Mouse (Mus musculus): Measurements from ENCODE around the gene Il10ra. TPM values are rescaled to one million over a fixed set of nuclear protein-coding genes. Genes with fewer than 3 reads are reported as not detected.

Il10ra gene
- polyA plus RNA-seq (2015; fragmentation: Nextera tagmentation; extraction: Ambion mirVana): 0.69 and 0.92 TPM in 2 replicates

DNA sequence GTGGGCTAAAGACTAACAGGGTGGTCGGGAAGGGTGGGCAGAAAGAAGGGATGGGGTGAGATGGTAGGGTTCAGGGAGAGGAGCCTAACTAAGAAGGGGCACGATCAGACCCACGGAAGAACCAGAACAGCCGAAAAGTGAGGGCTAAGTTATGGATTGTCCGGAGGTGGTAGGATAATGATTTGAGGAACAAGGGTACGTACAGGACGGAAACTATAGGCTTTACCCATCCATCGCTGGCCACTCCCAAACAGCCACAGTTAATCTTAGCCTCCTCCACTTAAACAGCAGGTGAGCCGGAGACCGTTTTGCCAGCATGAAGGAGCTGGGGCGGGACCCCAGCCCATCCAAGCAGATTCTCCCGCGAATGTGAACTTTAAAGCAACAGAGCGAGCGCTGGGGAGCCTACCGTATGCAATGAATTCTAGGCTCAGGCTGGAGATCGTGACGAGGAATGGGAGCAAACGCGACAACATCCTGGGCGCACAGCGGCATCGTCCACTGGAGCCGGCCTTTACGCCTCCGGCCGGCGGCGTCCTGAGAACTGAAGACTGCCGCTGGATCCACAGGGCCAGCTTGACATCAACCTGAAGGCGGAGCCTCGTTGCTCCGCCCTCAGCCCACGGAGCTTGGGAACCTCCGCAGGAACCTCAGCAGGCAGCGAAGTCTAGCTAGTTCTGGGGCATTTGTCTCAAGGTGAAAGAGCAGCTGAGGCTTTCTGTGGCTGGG is at the start of gene Il10ra:
TSS of gene Il10ra (minus strand) at position 553 of the 729 bp plus-strand sequence.
- Histone ChIP-seq H3K9me3 (no peaks in the 10 kb centered on the region), H3K36me3 (no peaks in the 10 kb centered on the region), H3K9ac (peak within 1 kb of the TSS; percentile 63), H3K27me3 (peaks cover 42% of the 10 kb centered on the region), H3K4me2 (replicated peaks) (peak within 1 kb of the TSS; percentile 75), H3K4me1 (peaks cover 8% of the 10 kb centered on the region), H3K27ac (no peak within 1 kb of the TSS), H3K4me3 (peak within 1 kb of the TSS; percentile 43)
- no peak for ATAC-seq (ENCODE audit: low FRiP score, low read depth)
- 5% methylated on average over 36 of the region's 36 CpGs for WGBS

DNA sequence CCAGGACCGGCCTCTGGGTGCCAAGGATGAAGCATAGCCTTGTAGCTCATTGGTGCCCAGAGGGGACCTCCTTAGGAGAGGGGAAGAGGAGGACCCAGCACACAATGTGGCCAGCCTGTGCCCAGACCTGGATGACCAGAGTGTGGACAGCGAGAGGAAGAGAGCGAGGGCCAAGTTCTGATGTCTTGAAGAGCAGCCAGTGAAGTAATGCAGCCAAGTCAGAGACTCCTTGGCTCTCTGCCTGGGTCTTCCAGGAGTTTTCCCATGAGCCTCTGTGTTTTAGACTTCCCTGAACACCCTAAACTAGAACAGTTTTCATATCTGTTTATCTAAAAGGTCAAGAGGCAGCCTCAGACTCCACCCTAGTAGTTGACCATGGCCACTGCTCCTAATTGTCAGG is 48.7 kb upstream of the Il10ra start:
- 83% methylated on average over 3 of the region's 3 CpGs for WGBS
- H3K9me3 ChIP-seq: no peaks in the 10 kb centered on the region
- no peaks in the 10 kb centered on the region for H3K36me3 ChIP-seq
- no peak overlapping the region for H3K9ac ChIP-seq
- peaks cover 41% of the 10 kb centered on the region for H3K27me3 ChIP-seq
- no peaks in the 10 kb centered on the region for H3K4me1 ChIP-seq
- no peak overlapping the region for H3K4me2 ChIP-seq (replicated peaks)
- H3K27ac ChIP-seq: no peak overlapping the region
- ATAC-seq (ENCODE audit: low FRiP score, low read depth): no peak
- no peak overlapping the region for H3K4me3 ChIP-seq

DNA sequence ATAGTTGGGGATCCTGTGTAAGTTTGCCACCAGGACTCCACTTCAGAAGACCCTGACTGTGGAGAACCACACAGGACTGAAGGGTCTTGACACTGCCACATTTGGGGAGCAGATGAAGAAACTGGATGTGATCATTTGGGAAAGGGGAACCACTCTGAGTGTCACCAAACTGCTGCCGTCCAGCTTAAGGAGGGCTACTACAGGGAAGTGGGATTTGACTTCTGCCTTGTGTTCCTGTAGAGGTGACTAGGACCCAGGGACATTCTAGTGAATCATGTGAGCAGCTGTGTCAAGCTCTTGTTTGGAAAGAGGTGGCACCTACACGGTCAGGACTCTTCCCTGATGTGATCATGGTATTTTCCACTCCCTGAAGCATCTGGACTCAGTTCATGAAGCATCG is 45.0 kb upstream of the Il10ra start:
- Histone ChIP-seq H3K4me3 (no peak overlapping the region), H3K9ac (no peak overlapping the region), H3K27ac (no peak overlapping the region), H3K9me3 (no peaks in the 10 kb centered on the region), H3K36me3 (no peaks in the 10 kb centered on the region), H3K4me2 (replicated peaks) (no peak overlapping the region), H3K27me3 (peaks cover 26% of the 10 kb centered on the region), H3K4me1 (no peaks in the 10 kb centered on the region)
- ATAC-seq (ENCODE audit: low FRiP score, low read depth): no peak
- WGBS: 73% methylated on average over 3 of the region's 3 CpGs

DNA sequence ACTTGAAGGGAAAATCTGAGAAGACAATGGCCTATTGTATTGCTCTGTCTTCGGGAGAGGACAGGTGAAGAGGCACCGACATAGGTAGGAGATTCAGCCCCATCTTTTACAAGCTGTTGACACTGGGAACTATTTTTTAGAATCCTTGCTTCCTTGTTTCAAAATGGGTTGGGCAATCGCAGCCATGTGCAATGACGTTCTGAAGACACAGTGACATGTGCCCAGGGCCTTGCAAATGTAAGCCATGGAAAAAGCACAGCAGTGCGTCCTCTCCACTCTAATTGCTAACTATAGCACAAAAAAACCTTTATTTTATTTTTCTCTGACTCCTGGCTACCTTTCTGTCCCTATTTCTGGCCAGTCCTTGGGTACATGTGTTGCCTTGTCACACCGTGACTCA is 42.9 kb upstream of the Il10ra start:
- ATAC-seq (ENCODE audit: low FRiP score, low read depth): no peak
- peaks cover 8% of the 10 kb centered on the region; the same call in 1 of the 2 replicates for H3K27me3 ChIP-seq
- WGBS: 85% methylated on average over 6 of the region's 6 CpGs
- no peak overlapping the region for H3K4me3 ChIP-seq
- H3K27ac ChIP-seq: no peak overlapping the region
- no peaks in the 10 kb centered on the region for H3K9me3 ChIP-seq
- H3K4me2 ChIP-seq (replicated peaks): no peak overlapping the region
- H3K4me1 ChIP-seq: no peaks in the 10 kb centered on the region
- no peaks in the 10 kb centered on the region for H3K36me3 ChIP-seq
- no peak overlapping the region for H3K9ac ChIP-seq

DNA sequence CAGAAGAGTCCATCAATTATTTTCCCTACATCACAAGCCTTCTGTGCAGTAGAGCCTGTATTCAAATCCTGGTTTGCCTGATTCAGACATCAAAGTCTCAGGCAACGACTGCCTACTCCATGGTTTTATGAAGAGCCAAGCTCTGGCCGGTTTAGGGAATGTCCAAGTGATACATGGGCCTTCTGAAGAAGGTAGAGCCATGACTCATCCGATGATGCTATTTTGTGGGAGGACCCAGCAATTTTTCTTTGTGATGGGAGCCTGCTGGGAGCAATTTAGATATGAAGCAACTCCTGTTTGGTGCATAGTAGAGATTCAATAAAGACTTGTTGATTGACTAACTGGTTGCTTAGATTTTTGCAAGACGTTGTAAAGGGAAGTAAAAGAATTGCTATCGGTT is 39.6 kb upstream of the Il10ra start:
- Histone ChIP-seq H3K36me3 (no peaks in the 10 kb centered on the region), H3K9me3 (no peaks in the 10 kb centered on the region), H3K4me1 (no peaks in the 10 kb centered on the region), H3K9ac (no peak overlapping the region), H3K27me3 (no peaks in the 10 kb centered on the region), H3K4me2 (replicated peaks) (no peak overlapping the region), H3K4me3 (no peak overlapping the region), H3K27ac (no peak overlapping the region)
- WGBS: 84% methylated on average over 5 of the region's 5 CpGs
- ATAC-seq (ENCODE audit: low FRiP score, low read depth): no peak

DNA sequence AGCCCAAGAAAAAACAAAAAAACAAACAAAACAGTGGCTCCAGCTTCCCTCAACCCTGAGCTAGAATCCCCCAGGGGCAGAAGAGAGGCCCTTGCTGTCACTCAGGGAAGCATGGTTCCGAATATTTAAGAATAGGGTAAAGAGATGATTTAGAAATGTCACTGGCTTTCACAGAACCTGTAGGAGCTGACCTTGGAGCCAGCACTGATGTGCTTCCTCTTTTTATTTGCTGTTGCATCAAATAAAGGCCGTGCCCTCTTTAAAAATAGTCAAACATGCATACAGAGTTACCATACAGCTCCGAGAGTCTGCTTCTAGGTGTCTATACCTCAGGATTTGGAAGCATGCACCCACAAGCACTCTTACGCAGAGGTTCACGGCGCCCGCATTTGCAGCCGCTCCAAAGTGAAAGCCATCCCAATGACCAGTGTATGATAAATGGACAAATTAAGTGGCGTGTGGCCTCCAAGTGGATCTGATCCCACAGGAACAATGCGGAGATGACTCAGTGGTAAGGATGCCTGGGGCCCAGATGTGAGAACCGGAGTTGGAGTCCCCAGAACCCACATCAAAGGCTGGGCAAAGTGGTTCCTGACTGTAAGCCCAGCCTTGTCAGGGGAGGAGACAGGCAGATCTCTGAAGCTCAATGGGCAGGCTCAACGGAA is 37.9 kb upstream of the Il10ra start:
- no peak for ATAC-seq (ENCODE audit: low FRiP score, low read depth)
- Histone ChIP-seq H3K9ac (no peak overlapping the region), H3K9me3 (no peaks in the 10 kb centered on the region), H3K4me3 (no peak overlapping the region), H3K4me1 (no peaks in the 10 kb centered on the region), H3K27ac (no peak overlapping the region), H3K4me2 (replicated peaks) (no peak overlapping the region), H3K27me3 (no peaks in the 10 kb centered on the region), H3K36me3 (no peaks in the 10 kb centered on the region)
- 83% methylated on average over 12 of the region's 12 CpGs for WGBS

DNA sequence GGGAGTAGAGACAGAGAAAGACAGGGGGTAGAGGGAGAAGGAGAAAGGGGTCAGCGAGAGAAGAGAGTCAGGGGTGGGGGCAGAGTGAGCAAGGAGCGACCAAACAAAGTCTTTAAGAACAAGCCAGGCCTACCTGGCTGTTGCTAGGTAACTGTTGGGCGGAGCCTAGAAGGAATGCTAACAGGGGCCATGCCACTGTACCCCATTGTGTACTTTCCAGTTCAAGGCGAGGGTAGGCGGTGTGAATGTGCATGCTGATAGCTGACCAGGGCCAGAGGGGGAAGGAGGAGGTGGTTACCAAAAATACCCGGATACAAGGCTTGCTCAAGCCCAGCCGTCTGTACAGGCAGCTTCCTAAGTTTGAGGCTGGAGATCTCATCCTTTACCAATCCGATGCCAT is 32.8 kb upstream of the Il10ra start:
- H3K27ac ChIP-seq: no peak overlapping the region
- no peak overlapping the region for H3K4me2 ChIP-seq (replicated peaks)
- no peak overlapping the region for H3K4me3 ChIP-seq
- H3K27me3 ChIP-seq: no peaks in the 10 kb centered on the region
- no peaks in the 10 kb centered on the region for H3K36me3 ChIP-seq
- H3K9ac ChIP-seq: no peak overlapping the region
- H3K4me1 ChIP-seq: peaks cover 4% of the 10 kb centered on the region; the same call in 1 of the 2 replicates
- peaks cover 4% of the 10 kb centered on the region; the same call in 1 of the 2 replicates for H3K9me3 ChIP-seq
- no peak for ATAC-seq (ENCODE audit: low FRiP score, low read depth)
- 88% methylated on average over 8 of the region's 8 CpGs for WGBS

DNA sequence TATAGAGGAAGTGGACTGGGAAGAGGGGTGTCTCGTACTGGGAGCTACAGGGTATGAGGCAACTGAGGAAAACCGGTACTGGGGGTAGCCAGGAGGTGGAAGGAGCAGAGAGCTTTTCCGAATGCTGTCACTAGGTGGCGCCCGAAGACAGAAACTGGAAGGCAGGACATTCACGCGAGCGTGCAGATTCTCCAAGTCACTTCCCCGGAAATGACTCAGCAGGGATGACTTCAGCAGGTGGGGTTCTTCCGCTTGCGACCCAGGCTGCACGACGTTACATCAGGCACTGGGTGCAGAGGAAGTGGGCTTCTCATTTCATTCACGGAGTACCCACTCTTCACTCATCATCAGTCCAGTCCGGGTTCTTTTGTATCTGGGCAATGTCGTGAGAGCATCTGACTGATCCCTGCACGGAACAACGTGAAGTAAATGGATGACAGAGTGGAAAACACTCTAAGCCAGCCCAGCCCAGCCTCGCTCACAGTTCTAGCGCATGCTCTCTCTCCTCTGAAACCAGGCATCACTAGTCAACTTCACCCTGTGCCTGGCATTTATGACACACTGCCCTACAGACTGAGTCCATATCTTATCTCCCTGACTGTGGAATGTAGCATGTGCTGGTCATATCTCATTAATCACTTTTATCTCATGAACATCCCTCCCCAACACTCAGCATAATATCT is 31.6 kb upstream of the Il10ra start:
- peak; percentile 73 for ATAC-seq (ENCODE audit: low FRiP score, low read depth)
- H3K4me1 ChIP-seq: peaks cover 4% of the 10 kb centered on the region; the same call in 1 of the 2 replicates
- peak overlapping the region; percentile 63 for H3K4me2 ChIP-seq (replicated peaks)
- WGBS: 18% methylated on average over 20 of the region's 20 CpGs
- peak overlapping the region; percentile 58 for H3K9ac ChIP-seq
- peaks cover 4% of the 10 kb centered on the region; the same call in 1 of the 2 replicates for H3K9me3 ChIP-seq
- H3K27ac ChIP-seq: no peak overlapping the region; the same call in 1 of the 2 replicates
- H3K27me3 ChIP-seq: no peaks in the 10 kb centered on the region
- no peaks in the 10 kb centered on the region for H3K36me3 ChIP-seq
- peak overlapping the region; percentile 39 for H3K4me3 ChIP-seq

DNA sequence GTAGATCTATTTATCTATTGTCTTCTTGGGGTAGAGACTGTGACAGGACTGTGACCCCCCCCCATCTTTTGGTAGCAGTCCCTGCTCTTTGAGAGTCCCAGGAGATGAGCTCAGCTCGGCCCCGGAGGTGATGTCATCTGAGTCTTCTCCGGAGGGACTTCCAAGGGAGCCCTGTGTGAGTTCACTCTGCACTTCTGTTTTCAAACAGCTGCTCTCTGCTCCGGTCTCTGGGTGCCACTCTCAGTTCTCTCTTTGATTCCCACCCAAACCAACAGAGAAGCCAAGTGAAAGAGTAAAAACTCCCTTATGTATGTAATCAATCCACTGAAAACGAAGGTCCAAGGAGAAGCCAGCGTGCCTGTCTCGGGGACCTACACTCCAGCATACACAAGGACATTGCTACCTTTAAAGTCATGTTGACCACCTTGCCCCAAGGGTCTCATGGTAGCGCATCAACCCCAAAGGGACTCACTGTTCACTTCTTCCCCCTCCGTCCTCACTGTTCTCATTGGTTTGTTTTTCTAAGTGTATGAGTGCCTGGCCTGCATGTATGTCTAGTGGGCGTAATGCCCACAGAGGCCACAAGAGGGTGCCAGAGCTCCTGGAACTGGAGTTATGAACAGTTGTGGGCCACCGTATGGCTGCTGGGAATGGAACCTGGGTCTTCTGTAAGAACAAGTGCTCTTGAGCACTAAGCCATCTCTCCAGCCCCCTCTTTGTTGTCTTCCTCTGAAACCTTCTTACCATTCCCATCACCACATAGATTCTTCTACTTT is 30.5 kb upstream of the Il10ra start:
- Histone ChIP-seq H3K27me3 (no peaks in the 10 kb centered on the region), H3K27ac (no peak overlapping the region), H3K4me1 (peaks cover 4% of the 10 kb centered on the region; the same call in 1 of the 2 replicates), H3K4me3 (no peak overlapping the region), H3K36me3 (no peaks in the 10 kb centered on the region), H3K9ac (no peak overlapping the region), H3K4me2 (replicated peaks) (no peak overlapping the region), H3K9me3 (peaks cover 4% of the 10 kb centered on the region; the same call in 1 of the 2 replicates)
- WGBS: 80% methylated on average over 11 of the region's 11 CpGs
- ATAC-seq (ENCODE audit: low FRiP score, low read depth): no peak

DNA sequence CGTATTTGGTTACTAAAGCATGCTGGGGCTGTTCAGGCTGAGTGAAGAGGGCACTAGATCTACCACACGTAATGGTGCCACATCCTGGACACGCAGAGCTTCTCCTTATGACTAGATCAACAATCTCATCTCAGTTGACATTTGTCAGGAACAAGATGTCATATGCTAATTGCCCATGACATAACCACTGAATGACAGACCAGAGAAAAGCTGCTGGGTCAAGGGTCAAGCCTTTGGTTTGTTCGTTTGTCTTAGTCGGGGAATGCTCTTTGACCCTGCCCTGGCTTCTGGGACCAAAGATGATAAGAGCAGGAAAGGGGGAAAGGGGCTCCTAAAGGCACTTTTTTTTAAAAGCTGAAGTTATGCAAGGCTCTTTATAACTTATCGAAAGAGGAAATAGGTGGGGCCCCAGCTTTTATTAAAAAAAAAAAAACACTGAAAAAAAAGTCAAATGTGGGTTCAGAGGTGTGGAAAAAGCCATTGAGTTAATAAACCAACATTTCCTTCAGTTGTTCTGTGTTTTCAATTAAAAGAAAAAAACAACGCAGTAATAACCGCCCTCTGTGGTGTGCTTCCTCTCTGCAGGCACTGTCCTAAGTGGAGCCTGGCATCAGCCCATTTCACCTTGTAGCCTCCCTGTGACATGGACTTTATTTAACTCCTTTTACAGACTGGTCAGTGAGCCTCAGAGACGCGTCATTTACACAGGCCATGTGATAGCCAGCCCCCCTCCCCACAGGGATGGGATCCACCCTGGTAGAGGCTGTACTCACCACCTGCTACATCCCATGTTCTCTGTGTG is 25.5 kb upstream of the Il10ra start:
- Histone ChIP-seq H3K9me3 (no peaks in the 10 kb centered on the region), H3K9ac (no peak overlapping the region), H3K27me3 (no peaks in the 10 kb centered on the region), H3K4me2 (replicated peaks) (no peak overlapping the region), H3K4me3 (no peak overlapping the region), H3K27ac (no peak overlapping the region), H3K4me1 (no peaks in the 10 kb centered on the region), H3K36me3 (no peaks in the 10 kb centered on the region)
- no peak for ATAC-seq (ENCODE audit: low FRiP score, low read depth)
- 50% methylated on average over 10 of the region's 10 CpGs for WGBS

DNA sequence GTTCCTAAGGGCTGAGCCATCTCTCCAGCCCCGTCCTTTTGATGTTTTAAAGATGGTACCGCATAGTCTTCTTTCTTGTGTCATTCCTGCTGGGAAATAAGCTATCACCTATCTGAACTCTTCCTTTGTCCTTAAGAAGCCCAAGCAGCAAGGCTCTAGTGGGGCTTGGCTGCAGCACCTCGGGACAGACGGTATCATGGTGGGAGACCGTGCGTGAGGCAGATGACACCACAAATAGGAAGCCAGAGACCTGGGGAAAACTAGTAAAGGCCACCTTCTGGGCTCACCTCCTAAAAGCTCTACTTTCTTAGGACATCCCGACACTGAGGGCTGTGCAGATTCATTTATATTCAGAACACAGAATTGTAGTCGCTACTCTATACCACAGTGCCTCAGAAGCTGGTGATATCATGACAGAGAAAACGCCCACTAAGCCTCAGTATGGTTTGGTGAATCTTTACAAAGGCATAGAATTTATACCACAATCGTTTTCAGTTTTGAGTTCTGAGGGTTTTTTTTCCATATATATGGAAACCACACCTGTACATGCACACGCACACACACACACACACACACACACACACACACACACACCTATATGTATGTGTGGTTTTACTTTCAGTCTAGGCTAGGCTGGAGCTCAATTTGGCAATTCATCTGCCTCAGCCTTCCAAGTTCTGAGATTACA is 22.7 kb upstream of the Il10ra start:
- H3K4me1 ChIP-seq: no peaks in the 10 kb centered on the region
- H3K9me3 ChIP-seq: no peaks in the 10 kb centered on the region
- no peak overlapping the region for H3K4me2 ChIP-seq (replicated peaks)
- no peak overlapping the region for H3K4me3 ChIP-seq
- H3K27ac ChIP-seq: no peak overlapping the region
- WGBS: 88% methylated on average over 11 of the region's 11 CpGs
- ATAC-seq (ENCODE audit: low FRiP score, low read depth): no peak
- no peak overlapping the region for H3K9ac ChIP-seq
- H3K36me3 ChIP-seq: no peaks in the 10 kb centered on the region
- no peaks in the 10 kb centered on the region for H3K27me3 ChIP-seq

All from limb, embryonic 13.5 days (tissue).